Mouse (Mus musculus): Measurements from ENCODE around the gene 1700086D15Rik. TPM values are rescaled to one million over a fixed set of nuclear protein-coding genes. Genes with fewer than 3 reads are reported as not detected.

1700086D15Rik gene
- total RNA-seq, 1 experiment, result 1.1 TPM

GRCm38 (mm10) chr11:65202236-65202635 is 42.5 kb upstream of the 1700086D15Rik start:
- no peak for TF ChIP-seq ZNF384 (IDR thresholded peaks at IDR 0.05; ENCODE audit: low read depth, low read length)
- TF ChIP-seq CHD2 (IDR thresholded peaks at IDR 0.05; ENCODE audit: low read depth, low read length), result no peak
- TF ChIP-seq HCFC1 (IDR thresholded peaks at IDR 0.05; ENCODE audit: borderline replicate concordance, insufficient read depth, low read length), result no peak
- no peak for TF ChIP-seq MAFK (IDR thresholded peaks at IDR 0.05; ENCODE audit: insufficient read depth, low read depth, low read length)
- no peak for TF ChIP-seq ZC3H11A (IDR thresholded peaks at IDR 0.05; ENCODE audit: borderline replicate concordance, low read depth, low read length)
- H3K4me1 ChIP-seq (ENCODE audit: control insufficient read depth in 2 of 2, insufficient read depth in 2 of 2, low read length in 2 of 2, poor library complexity in 1 of 2), result no peaks in the 10 kb centered on the region
- DNase-seq (ENCODE audit: low read depth, low spot score), result no peak
- no peak overlapping the region for H3K27ac ChIP-seq (ENCODE audit: insufficient read depth, low read depth, low read length, poor library complexity, severe bottlenecking)
- in situ Hi-C loops (cut with MboI; ENCODE audit: low sequenced_read_pairs in 2 of 2, unreplicated experiment in 2 of 2), result no loop called here
- no peaks in the 10 kb centered on the region for H3K36me3 ChIP-seq (ENCODE audit: control insufficient read depth, insufficient read depth, low read length, poor library complexity, severe bottlenecking)
- no peak overlapping the region for H3K9ac ChIP-seq (ENCODE audit: insufficient read depth, low read depth, low read length, poor library complexity, severe bottlenecking)
- H3K4me3 ChIP-seq (ENCODE audit: insufficient read depth in 1 of 2, low read depth in 1 of 2, low read length in 2 of 2, poor library complexity in 1 of 2, severe bottlenecking in 1 of 2), result no peak overlapping the region
- no peaks in the 10 kb centered on the region for H3K9me3 ChIP-seq (ENCODE audit: control insufficient read depth, insufficient read depth, low read depth, low read length)

GRCm38 (mm10) chr11:65198026-65198425 is 38.3 kb upstream of the 1700086D15Rik start:
- Histone ChIP-seq H3K27ac (ENCODE audit: insufficient read depth, low read depth, low read length, poor library complexity, severe bottlenecking) (no peak overlapping the region), H3K4me3 (ENCODE audit: insufficient read depth in 1 of 2, low read depth in 1 of 2, low read length in 2 of 2, poor library complexity in 1 of 2, severe bottlenecking in 1 of 2) (no peak overlapping the region), H3K9me3 (ENCODE audit: control insufficient read depth, insufficient read depth, low read depth, low read length) (no peaks in the 10 kb centered on the region), H3K4me1 (ENCODE audit: control insufficient read depth in 2 of 2, insufficient read depth in 2 of 2, low read length in 2 of 2, poor library complexity in 1 of 2) (no peaks in the 10 kb centered on the region), H3K9ac (ENCODE audit: insufficient read depth, low read depth, low read length, poor library complexity, severe bottlenecking) (no peak overlapping the region), H3K36me3 (ENCODE audit: control insufficient read depth, insufficient read depth, low read length, poor library complexity, severe bottlenecking) (no peaks in the 10 kb centered on the region)
- no peak for TF ChIP-seq ZC3H11A (IDR thresholded peaks at IDR 0.05; ENCODE audit: borderline replicate concordance, low read depth, low read length)
- no peak for TF ChIP-seq ZNF384 (IDR thresholded peaks at IDR 0.05; ENCODE audit: low read depth, low read length)
- TF ChIP-seq HCFC1 (IDR thresholded peaks at IDR 0.05; ENCODE audit: borderline replicate concordance, insufficient read depth, low read length), result no peak
- no peak for TF ChIP-seq CHD2 (IDR thresholded peaks at IDR 0.05; ENCODE audit: low read depth, low read length)
- TF ChIP-seq MAFK (IDR thresholded peaks at IDR 0.05; ENCODE audit: insufficient read depth, low read depth, low read length), result no peak
- DNase-seq (ENCODE audit: low read depth, low spot score), result no peak
- in situ Hi-C loops (cut with MboI; ENCODE audit: low sequenced_read_pairs in 2 of 2, unreplicated experiment in 2 of 2), result no loop called here

- Histone ChIP-seq H3K4me1 (ENCODE audit: control insufficient read depth in 2 of 2, insufficient read depth in 2 of 2, low read length in 2 of 2, poor library complexity in 1 of 2) (no peaks in the 10 kb centered on the region), H3K9me3 (ENCODE audit: control insufficient read depth, insufficient read depth, low read depth, low read length) (no peaks in the 10 kb centered on the region), H3K9ac (ENCODE audit: insufficient read depth, low read depth, low read length, poor library complexity, severe bottlenecking) (no peak overlapping the region), H3K27ac (ENCODE audit: insufficient read depth, low read depth, low read length, poor library complexity, severe bottlenecking) (no peak overlapping the region), H3K4me3 (ENCODE audit: insufficient read depth in 1 of 2, low read depth in 1 of 2, low read length in 2 of 2, poor library complexity in 1 of 2, severe bottlenecking in 1 of 2) (no peak overlapping the region), H3K36me3 (ENCODE audit: control insufficient read depth, insufficient read depth, low read length, poor library complexity, severe bottlenecking) (no peaks in the 10 kb centered on the region)
- TF ChIP-seq CHD2 (IDR thresholded peaks at IDR 0.05; ENCODE audit: low read depth, low read length), result no peak
- TF ChIP-seq ZC3H11A (IDR thresholded peaks at IDR 0.05; ENCODE audit: borderline replicate concordance, low read depth, low read length), result peak; percentile 62; the same call in 1 of the 2 replicates
- in situ Hi-C loops (cut with MboI; ENCODE audit: low sequenced_read_pairs in 2 of 2, unreplicated experiment in 2 of 2), result no loop called here
- peak; percentile 49 for DNase-seq (ENCODE audit: low read depth, low spot score)
These were observed 37.6 kb upstream of the 1700086D15Rik start for GRCm38 (mm10) chr11:65197280-65197679.

GRCm38 (mm10) chr11:65186974-65187373 is 27.3 kb upstream of the 1700086D15Rik start:
- H3K4me3 ChIP-seq (ENCODE audit: insufficient read depth in 1 of 2, low read depth in 1 of 2, low read length in 2 of 2, poor library complexity in 1 of 2, severe bottlenecking in 1 of 2), result peak overlapping the region in 1 of 2 experiments; percentile 33; a peak in 1 of 4 replicates
- in situ Hi-C loops (cut with MboI; ENCODE audit: low sequenced_read_pairs in 2 of 2, unreplicated experiment in 2 of 2), result no loop called here
- TF ChIP-seq ZC3H11A (IDR thresholded peaks at IDR 0.05; ENCODE audit: borderline replicate concordance, low read depth, low read length), result no peak
- TF ChIP-seq CHD2 (IDR thresholded peaks at IDR 0.05; ENCODE audit: low read depth, low read length), result no peak
- TF ChIP-seq ZNF384 (IDR thresholded peaks at IDR 0.05; ENCODE audit: low read depth, low read length), result no peak
- TF ChIP-seq MAFK (IDR thresholded peaks at IDR 0.05; ENCODE audit: insufficient read depth, low read depth, low read length), result no peak
- TF ChIP-seq HCFC1 (IDR thresholded peaks at IDR 0.05; ENCODE audit: borderline replicate concordance, insufficient read depth, low read length), result no peak

GRCm38 (mm10) chr11:65185114-65185513 is 25.4 kb upstream of the 1700086D15Rik start:
- Histone ChIP-seq H3K4me3 (ENCODE audit: insufficient read depth in 1 of 2, low read depth in 1 of 2, low read length in 2 of 2, poor library complexity in 1 of 2, severe bottlenecking in 1 of 2) (no peak overlapping the region), H3K27ac (ENCODE audit: insufficient read depth, low read depth, low read length, poor library complexity, severe bottlenecking) (no peak overlapping the region), H3K9ac (ENCODE audit: insufficient read depth, low read depth, low read length, poor library complexity, severe bottlenecking) (no peak overlapping the region), H3K9me3 (ENCODE audit: control insufficient read depth, insufficient read depth, low read depth, low read length) (no peaks in the 10 kb centered on the region), H3K4me1 (ENCODE audit: control insufficient read depth in 2 of 2, insufficient read depth in 2 of 2, low read length in 2 of 2, poor library complexity in 1 of 2) (no peaks in the 10 kb centered on the region), H3K36me3 (ENCODE audit: control insufficient read depth, insufficient read depth, low read length, poor library complexity, severe bottlenecking) (no peaks in the 10 kb centered on the region)
- in situ Hi-C loops (cut with MboI; ENCODE audit: low sequenced_read_pairs in 2 of 2, unreplicated experiment in 2 of 2), result no loop called here
- TF ChIP-seq ZC3H11A (IDR thresholded peaks at IDR 0.05; ENCODE audit: borderline replicate concordance, low read depth, low read length) (no peak), CHD2 (IDR thresholded peaks at IDR 0.05; ENCODE audit: low read depth, low read length) (no peak), ZNF384 (IDR thresholded peaks at IDR 0.05; ENCODE audit: low read depth, low read length) (no peak), HCFC1 (IDR thresholded peaks at IDR 0.05; ENCODE audit: borderline replicate concordance, insufficient read depth, low read length) (no peak), MAFK (IDR thresholded peaks at IDR 0.05; ENCODE audit: insufficient read depth, low read depth, low read length) (no peak)
- no peak for DNase-seq (ENCODE audit: low read depth, low spot score)

More at GRCm38 (mm10) chr11:65186974-65187373, 27.3 kb upstream of the 1700086D15Rik start:
- Histone ChIP-seq H3K4me1 (ENCODE audit: control insufficient read depth in 2 of 2, insufficient read depth in 2 of 2, low read length in 2 of 2, poor library complexity in 1 of 2) (no peaks in the 10 kb centered on the region), H3K9ac (ENCODE audit: insufficient read depth, low read depth, low read length, poor library complexity, severe bottlenecking) (no peak overlapping the region), H3K27ac (ENCODE audit: insufficient read depth, low read depth, low read length, poor library complexity, severe bottlenecking) (no peak overlapping the region), H3K36me3 (ENCODE audit: control insufficient read depth, insufficient read depth, low read length, poor library complexity, severe bottlenecking) (no peaks in the 10 kb centered on the region), H3K9me3 (ENCODE audit: control insufficient read depth, insufficient read depth, low read depth, low read length) (no peaks in the 10 kb centered on the region)
- DNase-seq (ENCODE audit: low read depth, low spot score), result no peak
